Mouse (Mus musculus) lung, postnatal 36 days (tissue): ENCODE data around the gene Zbtb20.

Experiments used
- DNase-seq: peaks from one replicate; pipeline ENCODE4 v3.0.0; 2022; ENCODE audit warnings: mixed read lengths

Zbtb20 gene

DNA sequence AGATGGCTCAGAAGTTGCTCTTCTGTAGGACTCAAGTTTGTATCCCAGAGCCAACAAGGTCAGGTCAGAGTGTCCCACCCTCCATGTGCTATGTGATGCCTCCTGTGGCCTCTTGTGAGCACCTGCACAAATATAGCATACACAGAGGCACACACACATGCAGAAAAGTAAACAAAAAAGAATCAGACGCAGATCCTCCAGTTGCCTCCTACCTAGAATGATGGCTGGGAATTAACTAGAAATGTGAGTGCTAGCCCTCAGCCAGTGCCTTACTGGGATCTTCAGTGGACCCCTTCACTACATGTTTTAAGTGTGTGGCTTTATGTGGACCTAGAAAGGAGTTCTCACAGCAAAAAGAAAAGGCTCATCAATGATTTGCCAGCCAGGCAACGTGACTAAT is 621.4 kb downstream of the Zbtb20 start:
- no peak for DNase-seq

DNA sequence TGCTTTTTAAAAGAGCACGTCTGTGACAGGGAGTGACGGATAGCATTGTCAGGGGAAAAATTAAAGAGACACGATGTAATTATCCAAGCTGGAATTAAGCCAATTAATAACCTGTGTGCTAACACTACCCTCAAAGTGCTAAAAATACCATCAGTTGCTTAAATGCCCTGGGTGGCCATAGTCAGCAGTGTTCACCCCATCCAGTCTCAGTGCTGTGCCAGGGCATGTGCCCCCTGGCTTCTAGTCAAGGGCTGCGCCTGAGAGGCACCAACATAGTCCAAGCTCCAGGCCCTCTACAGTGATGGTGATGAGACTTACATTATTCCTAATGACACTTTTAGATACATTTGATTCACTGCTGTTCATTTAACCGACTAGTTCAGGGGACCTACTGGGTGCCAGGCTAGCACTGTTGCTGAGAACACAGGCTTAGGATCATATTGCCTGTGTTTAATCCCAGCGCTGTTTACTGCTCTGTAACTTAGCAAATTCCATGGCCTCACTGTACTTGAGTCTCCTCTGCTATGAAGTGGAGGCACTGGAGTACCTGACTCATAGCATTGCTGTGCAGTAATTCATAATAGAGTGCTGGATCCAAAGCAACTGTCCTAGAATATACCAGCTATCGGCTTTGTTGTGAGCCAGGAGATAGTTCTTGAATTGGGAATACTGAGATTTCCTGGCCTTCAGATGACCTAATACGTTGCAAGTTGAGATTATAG is 624.6 kb downstream of the Zbtb20 start:
- peak; percentile 72 for DNase-seq

- no peak for DNase-seq
These were observed 625.6 kb downstream of the Zbtb20 start for GRCm38 (mm10) chr16:43501284-43501683.

DNA sequence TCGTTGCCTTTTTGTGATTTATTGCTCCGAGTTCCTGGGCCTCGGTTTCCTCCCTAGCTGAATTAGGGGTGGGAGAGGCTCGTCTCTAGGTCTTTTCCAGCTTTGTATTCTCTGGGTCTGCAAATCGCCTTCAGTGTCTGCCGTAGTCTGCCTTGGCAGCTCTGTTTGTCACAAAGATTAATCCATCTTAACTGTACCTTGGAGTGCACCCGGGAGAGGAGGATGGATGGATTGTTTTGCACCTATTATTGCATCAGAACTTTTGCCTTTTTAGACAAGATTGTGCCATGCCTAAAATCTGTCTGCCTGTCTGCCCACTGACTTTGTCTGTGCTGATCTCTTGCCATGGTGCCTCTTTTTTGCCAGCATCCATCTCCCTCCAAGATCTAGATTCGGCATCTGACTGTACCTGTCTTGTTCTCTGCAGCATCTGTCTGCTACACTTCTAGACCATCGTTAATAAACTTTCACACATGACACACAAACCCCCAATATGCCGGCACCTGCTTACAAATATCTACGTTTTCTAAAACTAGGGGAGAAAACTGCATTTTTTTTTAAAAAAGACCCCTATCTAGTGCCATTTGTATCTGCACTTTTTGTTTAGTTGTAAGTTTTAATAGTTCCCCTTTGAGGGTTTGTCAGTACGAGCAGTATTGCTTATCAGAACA is 626.8 kb downstream of the Zbtb20 start:
- no peak for DNase-seq

DNA sequence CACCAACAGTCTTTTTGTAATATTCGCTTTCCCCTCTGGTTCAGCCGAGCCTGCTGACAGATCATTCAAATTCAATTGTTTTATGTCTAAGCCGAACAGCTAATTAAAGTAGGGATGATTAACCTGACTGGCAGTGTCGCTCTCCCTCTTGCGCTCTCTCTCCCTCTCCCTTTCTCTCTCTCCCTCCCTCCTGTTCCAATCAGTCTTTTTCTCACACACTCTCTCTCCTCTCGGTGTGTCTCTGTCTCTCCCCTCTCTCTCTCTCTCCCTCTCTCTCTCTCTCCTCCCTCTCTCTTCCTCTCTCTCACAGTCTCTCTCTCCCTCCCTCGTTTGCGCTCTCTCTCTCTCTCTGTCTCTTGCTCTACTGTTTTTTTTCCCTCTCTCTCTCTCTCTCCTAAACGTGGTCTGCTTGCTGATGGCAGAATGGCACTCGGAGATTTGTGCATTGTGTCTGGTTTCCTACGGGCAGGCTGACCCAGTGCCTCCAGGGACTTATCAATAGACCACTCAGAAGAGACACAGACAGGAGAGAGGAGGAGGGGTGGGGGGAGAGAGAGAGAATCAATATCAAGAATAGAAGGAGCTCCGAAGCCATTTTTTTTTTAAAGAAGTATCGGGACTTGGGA is 627.4 kb downstream of the Zbtb20 start:
- no peak for DNase-seq

- no peak for DNase-seq
These were observed 627.9 kb downstream of the Zbtb20 start for GRCm38 (mm10) chr16:43503636-43504010.

DNA sequence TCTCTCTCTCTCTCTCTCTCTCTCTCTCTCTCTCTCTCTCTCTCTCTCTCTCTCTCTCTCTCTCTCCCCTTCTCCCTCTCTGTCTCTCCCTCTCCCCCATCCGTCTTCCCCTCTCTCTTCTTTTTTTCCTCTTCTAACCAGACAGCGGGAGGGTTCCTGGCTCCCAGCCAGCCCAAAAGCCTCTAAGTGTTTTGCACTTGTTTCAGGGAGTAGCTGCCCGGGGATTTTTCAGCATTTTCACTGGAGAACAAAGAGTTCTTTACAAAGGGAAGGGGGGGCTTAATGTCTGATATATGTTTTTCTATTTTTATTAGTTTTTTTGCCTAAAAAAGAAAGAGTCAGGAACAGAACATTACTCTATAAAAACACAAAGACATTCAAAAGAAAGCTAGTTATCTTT is 628.5 kb downstream of the Zbtb20 start:
- DNase-seq, result peak; percentile 75

DNA sequence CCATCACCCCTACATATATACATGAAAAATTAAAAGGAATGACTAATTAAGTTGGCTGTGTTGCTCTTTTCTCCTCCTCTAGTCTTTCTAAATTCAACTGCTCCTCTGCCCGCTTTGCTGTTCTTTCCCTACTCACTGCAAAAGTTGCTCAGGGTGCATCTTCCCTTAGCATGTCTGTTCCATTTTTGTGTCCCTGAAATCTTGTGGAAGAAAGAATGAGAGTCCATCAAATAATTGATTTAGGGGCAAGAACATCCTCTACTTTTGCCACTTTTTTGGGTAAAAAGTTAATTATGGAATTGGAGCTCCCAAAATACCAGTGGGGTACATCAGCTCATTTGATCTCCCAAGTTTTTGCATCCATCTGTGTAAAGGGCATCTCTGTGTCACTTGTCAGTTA is 628.9 kb downstream of the Zbtb20 start:
- DNase-seq, result no peak

- no peak for DNase-seq
These were observed 629.8 kb downstream of the Zbtb20 start for GRCm38 (mm10) chr16:43505314-43505950.

DNA sequence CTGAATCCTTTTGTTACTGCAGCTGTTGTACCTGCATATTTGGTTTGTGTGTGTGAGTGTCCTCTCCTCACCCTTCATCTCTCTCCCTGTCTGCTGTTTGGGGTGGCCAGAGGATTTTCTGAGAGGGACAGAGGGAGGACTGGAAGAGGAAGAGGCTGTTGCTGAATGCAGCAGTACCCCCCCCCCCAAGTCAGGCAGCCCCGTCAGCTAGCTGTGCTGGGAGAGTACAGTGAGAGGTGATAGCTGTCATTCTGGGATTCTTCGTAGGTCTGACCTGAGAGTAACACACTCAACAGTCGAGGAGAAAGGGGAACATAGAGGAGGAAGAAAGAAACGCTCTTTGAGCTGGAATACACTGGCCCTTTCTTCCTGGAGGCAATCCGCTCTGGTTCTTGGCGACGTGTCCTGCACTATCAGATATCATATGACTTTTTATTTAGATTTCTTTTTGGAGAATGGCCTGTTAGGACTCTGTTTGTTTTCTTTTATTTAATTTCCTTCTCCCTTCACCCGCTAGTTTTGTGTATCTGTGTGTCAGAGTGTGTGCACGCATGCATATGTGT is 630.6 kb downstream of the Zbtb20 start:
- DNase-seq, result no peak

DNA sequence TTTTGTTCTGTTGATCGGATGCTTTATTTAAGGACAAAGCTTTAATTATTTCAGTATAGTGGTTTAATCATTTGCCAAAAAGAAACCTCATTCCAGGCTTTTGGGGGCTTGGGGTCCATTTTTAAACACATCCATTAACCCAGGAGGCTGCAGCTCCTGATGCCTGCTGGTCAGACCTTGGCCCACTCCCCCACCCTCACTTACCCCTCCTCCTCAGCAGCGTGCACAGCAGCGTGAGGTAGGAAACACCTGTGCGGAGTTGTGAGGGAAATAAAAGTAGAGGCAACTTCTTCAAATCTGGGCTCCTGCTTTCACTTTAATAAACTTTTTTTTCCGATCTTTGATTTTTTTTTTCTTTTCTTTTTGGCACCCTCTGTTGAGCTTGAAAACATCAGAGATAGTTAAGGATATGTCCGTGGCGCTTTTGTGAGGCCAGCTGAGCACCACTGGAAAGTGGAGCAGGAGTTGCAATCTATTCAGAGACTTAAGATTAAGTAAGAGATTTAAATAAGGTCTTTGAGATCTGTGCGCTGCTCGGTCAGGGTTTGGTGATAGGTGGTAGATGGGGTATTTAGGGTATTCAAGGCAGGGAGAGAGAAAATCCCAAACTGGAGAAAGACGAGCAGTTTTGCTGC is 631.2 kb downstream of the Zbtb20 start:
- no peak for DNase-seq

DNA sequence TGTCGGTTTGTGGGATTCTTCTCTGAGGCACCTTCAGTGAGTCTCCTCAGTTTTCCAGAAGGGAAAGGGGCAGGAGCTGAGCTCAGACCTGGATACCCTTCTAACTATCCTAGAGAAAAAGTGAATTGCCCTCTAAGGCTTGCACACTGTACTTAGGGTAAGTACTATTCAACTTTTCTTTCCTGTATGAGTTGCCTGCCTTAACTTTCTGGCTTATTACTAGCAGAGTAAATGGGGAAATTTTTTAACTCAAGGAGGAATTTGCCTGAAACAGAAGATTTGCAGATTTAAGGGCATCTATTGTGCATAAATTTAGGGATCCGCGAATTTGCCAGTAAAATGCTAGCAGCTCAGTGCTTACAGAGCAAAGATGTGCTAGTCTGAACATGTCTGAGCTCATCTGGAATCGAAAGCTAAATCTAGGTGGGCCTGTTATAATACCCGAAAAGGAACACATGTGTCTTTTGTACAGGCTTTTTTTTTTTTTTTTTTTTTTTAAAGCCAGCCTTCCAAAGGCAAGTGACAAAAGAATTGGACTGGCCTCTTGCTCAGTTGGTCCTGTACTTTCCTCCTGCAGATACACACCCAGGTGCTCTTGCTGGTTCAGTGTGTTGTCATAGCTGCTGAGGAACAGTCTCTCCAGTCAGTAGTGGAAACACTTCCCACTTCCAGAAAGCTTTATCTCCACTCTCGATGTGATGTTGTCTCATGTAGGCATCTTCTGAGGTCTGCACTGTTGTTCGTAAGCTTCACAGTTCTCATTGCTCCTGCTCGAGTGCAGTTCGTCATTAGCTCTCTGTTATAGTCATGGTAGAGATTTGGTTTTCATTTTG is 632.7 kb downstream of the Zbtb20 start:
- DNase-seq, result no peak

DNA sequence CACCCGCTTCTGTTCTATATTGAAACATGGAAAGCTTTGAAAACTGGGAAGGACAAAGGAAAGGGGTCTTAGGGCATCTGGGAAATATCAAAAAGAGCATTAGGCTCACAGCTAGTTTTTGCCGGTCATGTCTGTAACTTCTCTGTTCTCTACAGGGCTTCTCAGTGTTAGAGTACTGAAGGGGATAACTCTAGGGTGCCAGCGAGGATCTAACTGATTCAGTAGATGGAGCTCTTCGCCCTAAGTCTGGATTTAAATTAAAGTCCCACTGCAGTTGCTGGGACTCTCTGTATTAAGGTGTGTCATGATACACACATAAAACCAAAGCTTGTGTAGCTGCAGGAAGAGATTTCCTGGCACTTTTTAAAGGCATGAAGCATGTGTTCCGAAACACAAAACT is 634.8 kb downstream of the Zbtb20 start:
- DNase-seq, result no peak

DNA sequence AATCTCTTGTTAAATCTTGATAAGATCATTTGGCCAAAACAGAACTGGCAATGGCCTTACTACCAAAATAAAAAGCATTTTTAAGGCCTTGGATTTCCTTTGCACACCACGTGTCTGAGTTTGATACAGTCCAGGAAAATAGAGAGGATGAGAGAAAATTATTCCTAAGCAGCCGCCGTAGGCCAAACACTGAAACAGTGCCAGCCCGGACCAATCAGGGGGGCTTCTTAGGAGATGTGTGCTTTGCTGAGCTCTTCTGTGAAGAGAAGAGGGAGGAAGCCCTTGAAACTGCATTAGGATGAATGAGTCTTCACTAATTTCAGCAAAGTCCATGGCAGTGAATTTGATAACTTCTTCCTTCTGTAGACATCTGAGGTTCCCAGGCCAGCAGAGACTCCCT is 635.9 kb downstream of the Zbtb20 start:
- DNase-seq, result no peak

- no peak for DNase-seq
These were observed 638.3 kb downstream of the Zbtb20 start for GRCm38 (mm10) chr16:43513933-43514332.

DNA sequence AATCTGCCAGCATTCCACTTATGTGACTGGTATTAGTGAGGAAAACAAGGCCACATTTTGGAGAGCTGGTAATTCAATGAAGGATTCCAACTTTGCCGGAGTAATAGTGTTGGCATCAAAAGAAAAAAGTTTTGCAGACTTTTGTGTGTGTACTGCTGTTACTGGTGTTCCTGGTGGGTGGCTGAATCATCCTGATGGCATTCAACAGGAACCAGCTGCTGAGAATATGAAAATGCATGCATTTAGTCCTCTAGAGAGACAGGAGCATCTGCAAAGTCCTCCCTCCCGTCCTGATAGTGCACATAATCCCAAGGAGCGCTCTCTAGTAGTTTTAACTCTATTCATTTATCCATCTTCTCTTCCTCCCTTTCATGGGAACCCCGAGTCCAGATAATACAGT is 639.9 kb downstream of the Zbtb20 start:
- no peak for DNase-seq

DNA sequence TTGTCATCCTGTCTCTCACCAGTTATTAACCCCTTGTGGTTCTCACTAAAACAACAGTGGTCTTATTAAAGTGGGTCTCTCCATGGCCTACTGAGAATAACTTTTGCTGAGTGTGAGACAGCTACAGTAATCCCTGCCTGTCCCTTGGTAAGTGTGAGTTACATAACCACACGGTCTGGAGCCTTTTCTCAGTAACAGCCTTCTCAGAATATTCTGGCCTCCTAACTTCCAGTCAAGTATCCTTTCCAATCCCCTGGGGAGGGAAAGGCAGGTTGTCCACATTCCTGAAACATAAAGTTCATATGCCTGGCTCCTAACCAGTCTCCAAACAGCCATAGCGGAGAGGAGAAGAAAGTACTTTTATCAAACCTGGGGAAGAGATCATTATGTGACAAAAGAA is 644.6 kb downstream of the Zbtb20 start:
- DNase-seq, result no peak

GRCm38 (mm10) chr16:43522482-43522881 is 646.8 kb downstream of the Zbtb20 start:
- DNase-seq, result no peak

DNA sequence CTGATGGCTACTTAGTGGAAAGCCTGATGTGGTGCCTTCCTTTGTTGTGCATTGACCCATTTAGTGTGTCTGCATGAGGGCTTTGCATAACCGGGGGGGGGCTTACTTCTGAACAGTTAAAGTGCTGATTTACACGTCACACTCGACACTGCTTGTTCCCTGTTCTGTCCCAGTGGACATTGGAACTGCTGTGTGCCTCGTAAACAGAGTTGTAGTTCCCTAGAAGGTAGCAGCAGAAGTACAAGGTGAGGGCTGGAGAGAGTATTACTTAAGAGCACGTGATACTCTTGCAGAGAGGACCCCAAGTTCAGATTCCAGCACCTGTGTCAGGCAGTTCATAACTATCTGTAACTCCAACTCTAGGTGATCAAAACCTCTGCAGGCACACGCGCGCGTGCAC is 648.5 kb downstream of the Zbtb20 start:
- no peak for DNase-seq

GRCm38 (mm10) chr16:43525624-43526023 is 649.9 kb downstream of the Zbtb20 start:
- DNase-seq, result no peak

GRCm38 (mm10) chr16:43528300-43528699 is 652.6 kb downstream of the Zbtb20 start:
- no peak for DNase-seq

GRCm38 (mm10) chr16:43531328-43531727 is 655.6 kb downstream of the Zbtb20 start:
- no peak for DNase-seq
